Mouse (Mus musculus): ENCODE results near the gene 1500009C09Rik.

Gene 1500009C09Rik

DNA sequence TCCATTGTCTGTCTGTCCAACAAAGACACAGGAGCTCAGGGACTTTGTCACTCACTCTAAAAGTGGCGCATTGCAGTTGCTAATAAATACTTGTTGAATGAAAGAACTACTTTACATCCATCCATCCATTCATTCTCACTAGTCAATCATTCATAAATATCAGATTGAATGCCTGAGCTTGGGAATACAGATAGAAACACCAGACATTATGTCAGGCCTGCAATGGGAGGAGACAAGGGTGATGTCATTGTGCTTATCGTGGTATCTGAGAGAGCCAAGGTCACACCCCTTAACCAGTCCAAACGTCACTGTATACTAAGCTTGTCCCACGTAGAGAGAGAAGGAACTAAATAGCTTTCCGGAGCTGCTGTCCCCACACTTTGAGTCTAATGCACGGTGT lies at the start of gene 1500009C09Rik:
Gene 1500009C09Rik (plus strand): TSS at position 301 of the 400 bp plus-strand sequence.
- DNase-seq: no peak

DNA sequence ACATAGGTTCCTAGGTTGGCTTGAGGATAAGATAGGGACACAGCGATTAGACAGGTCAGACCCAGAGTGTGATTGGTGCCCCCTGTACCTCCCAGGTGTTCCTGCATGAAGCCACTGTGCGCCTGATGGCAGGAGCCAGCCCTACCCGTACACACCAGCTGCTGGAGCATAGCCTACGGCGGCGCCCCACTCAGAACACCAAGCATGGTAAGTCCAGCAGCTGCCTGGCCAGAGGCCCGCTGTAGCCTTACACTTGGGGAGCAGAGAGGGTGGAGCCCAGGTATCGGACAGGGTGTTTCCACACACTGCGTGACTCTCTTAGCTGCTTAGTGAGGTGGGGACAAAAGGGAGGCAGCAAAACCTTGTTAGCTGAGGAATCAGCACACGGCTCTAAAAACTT lies 49.1 kb upstream of the 1500009C09Rik start:
- no peak for DNase-seq

DNA sequence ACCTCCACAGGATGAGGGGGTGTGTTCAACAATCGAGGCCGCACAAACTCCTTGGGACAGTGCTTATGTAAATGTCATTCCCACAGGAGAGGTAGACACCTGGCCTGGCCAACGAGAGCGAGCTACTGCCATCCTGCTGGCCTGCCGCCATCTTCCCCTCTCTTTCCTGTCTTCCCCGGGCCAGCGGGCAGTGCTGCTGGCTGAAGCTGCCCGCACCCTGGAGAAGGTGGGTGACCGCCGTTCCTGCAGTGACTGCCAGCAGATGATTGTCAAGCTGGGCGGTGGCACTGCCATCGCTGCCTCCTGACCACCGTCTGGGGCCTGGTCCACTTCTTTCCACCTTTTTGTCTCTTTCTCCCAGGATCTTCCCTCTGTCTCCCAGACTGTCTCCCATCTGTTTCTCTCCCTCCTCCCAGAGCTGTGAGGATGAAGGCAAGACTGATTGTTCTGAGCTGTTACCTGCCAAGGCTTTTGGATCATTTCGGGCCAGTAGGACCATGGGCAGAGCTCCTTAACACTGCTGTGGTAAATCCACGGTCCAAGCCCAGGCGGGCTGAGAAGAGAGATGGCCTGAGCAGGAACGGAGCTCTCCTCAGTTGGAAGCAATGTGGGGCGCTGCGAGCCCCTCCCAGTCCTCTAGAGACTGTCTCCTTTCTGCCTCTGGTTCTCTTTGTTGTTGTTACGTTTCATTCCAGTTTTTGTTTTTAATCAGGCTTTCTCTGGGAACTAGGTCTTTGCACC lies 48.4 kb upstream of the 1500009C09Rik start:
- DNase-seq: no peak

DNA sequence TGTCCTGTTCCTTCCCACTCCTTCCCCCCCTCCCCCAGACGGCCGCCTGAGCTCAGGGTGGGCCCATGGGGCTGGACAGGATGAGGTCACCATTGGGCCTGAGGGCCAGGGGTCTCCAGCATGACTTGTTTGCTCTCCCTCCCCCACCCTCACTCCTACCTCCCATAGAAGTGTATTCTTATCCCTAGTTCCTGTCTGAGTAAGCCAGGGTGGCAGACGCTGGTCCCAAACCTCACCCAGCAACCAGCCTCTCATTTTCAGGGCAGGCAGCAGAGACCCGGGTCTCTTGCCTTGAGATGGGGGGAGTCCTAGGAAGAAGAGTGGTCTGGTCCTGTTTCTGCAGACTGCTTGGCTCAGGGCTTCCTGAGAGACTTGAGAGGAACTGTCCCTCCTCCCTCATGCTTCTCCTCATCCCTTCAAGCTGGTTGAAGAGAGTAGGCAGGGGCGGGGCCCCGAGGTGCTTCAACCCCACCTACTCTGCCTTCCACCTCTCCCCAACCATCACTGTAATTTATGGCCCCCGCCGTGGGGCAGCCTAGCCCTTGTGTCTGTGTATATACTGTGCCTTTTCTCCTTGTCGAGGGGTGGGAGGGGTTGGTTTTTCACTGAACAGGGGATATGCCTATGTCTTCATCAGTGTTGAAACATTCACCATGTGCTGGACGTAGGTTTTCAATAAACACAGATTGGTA lies 47.4 kb upstream of the 1500009C09Rik start:
- no peak for DNase-seq

DNA sequence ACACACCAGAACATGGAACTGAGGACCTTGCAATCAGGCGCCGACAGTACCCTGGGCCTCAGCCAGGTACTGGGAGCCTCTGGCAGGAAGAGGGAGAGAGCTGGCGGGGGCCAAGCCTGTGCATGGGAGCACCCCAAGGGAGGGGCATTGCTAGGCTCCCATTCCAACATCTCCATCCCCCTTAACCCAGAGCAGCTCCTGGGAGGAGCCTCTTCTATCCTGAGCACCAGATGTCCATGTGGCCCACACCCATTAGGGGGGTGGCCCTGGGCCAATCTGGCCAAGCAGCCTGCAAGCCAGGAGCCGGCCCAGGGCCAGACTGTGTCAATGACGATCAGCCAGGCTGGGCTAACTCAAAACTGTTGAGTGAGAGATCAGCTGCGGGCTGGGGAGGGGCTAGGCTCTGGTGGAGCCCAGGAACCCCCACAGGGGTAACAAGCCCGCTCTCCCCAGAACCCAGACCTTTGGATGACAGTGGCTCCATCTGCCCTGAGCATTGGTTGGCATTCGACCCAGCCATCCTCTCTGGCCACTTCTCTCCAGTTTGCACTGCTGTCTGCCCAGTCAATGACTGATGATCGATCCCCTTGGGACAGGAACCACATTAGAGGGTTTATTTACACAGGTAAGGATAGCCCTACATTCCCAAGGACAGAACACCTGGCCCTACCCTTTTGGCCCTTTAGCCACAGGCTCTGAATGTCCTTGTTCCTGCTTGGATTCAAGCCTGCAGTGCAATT lies 45.7 kb upstream of the 1500009C09Rik start:
- peak; percentile 36 for DNase-seq

DNA sequence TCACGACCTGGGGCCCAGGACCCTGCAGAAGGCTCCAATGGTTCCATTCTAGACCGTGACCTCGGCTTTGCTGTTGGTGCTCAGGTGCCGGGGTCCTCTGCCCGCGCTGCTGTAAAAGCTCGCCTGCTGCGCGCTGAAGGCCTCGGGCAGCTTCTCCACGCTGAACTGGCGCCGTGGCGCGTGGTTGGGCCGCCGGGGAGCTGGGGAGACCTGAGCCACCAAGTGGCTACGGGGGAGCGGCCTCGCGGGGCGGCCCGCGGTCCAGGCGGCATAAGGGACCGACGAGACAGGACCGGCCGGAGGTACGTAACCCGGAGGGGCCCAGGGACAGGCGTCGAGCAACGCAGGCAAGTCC lies 45.1 kb upstream of the 1500009C09Rik start:
- DNase-seq: no peak

DNA sequence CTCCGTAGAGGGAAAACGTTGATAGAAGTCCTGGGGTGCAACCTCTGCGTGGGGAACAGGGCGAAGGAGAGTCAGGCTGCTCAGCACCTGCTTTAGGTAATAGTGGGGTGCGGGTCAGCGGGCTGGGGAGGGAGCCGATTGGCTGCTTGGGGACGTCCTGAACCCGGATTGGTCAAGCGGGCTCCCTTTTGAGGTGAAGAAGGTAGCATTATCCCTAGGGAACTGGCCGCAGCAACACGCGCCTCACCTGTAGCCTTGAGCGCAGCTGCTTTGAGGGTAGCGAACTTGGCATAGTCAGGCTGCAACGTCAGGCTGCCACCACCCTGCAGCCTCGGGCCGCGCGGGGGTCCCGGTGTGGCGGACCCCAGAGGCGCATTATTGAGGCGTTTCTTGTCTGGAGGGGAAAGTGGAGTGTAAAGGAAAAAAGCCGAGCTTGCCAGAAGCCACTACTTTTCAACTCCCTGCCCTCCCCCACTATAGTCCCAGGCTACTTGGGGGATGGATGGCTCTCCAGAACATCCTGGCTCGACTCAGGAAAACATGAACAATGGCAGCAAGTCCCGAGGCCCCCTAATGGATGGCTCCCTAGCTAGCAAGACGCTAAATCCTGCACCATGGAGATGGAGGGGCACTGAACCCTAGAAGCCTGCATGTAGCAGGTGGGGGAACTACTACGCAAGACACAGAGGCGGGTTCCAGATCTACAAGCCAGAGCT lies 44.5 kb upstream of the 1500009C09Rik start:
- DNase-seq: no peak

DNA sequence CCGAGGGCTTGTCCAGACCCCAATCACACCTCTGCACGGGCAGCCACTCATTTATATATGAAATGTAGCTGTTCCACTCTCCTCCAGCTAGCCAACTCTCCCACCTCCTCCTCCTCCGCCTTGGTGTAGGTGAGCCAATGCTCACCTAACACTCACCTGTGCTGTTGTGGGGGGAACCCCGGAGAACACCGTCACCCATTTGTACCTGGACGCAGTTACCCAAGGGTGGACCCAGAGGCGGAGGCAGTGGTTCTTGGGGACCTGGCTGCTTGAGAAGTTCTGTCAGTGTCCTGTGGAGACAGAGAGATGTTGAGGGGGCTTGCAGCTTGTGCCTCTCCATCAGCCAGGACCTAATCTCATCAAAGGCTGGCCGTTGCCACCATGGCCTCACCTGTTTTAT lies 43.9 kb upstream of the 1500009C09Rik start:
- DNase-seq: no peak

DNA sequence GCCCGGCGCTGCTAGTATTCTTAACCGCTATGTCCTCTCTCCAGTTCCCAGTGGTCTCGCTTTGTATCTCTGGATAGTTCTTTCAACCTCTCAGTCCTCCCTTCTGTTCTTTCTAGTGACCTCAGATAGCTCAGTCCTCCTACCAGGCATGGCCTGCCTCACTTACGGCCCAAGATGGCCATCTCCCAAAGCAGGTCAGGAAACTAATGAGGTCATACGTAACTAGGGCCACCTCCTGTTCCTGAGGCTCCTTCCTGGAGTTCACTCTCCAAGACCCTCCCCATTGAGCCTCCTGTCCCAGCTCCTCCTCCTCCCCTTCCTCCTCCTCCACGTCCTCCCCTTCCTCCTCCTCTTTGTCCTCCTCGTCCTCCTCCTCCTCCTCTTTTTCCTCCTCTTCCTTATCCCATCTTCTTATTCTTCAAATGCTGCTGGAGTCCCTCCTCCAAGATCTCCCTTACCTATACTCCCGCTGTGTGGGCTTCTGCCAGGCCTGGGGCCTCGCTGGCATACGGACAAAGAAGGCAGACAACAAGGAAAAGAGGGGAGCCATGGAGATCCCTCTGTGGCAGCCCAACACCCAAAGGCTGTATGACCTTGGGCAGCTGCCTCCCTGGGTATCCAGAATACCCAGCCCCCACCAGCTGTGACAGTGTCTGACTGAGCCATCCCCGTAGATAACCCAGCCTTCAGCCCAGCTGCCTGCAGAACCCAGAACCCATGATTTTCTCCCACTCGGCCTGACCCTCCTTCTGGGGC lies 42.7 kb upstream of the 1500009C09Rik start:
- no peak for DNase-seq

DNA sequence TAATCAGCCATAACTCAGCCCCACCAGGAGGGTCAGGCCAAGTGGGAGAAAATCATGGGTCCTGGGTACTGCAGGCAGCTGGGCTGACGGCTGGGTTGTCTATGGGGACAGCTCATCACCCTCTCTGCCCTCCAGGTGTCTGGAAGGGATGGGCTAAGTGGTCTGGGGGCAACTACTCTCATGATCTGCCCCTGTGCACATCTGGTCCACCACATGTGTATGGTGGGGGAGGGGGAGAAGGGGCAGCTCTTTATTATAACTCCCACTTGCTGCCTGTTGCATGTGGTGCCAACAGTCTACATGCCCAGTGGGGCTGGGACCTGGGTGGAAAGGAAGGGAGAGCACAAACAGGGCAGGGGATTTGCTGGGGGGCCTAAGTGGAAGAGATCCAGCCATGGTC lies 41.4 kb upstream of the 1500009C09Rik start:
- no peak for DNase-seq

DNA sequence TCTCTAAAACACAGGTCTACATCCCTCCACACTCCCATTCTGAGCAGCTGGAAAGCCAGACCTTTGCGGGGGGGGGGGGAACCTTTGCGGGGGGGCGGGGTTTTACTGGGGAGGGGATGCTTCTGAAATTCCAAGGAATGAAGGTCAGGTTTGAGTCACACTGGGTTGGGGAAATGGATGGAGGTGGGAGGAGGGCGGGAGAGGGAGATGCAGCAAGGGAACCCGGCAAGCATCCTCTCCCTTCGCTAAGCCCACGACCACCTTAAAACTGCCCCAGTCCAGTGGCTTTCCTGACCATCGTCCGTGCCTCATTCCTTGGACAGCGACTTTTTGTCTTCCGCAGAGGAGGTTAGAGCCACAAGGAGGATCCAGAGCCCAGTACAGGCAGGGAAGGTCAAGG lies 40.9 kb upstream of the 1500009C09Rik start:
- DNase-seq: no peak

DNA sequence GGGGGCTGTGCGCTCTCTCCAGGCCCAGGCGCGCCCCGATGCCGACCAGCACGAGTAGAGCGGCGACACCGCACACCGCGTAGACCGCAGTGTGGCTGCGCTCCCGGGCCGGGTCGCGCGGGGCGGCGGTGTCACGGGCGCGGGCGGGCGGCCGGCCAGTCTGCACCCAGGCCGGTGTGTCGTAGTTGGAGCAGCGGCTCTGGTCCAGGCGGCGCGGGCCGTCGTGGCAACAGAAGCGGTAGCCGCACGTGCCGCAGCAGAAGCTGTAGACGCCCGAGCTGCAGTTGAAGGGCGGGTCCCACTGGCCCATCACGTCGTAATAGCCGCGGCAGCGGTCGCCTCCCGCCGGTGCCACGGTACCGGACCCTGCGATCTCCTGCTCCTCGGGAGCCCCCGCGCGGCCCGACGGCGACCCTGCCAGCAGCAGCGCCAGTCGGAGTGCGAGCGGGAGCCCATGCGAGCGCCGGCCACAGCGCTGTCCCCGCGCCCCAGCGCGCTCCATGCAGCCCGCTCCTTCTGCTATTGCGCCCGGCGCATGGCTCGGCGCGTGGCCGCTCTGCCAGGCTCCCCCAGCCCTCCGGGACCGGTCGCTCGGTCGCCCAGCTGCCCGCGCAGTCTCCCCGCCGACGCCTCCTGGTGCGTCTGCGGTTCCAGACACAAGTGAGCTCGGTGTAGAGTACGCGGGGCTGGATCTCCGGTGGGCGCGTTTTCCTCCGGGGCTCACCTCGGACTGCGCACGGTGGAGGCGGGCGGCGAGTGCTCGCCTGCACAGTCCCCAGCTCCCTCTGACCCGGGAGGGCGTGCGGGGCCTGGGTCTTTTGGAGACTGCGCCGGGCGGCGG lies 40.1 kb upstream of the 1500009C09Rik start:
- DNase-seq: peak; percentile 59

DNA sequence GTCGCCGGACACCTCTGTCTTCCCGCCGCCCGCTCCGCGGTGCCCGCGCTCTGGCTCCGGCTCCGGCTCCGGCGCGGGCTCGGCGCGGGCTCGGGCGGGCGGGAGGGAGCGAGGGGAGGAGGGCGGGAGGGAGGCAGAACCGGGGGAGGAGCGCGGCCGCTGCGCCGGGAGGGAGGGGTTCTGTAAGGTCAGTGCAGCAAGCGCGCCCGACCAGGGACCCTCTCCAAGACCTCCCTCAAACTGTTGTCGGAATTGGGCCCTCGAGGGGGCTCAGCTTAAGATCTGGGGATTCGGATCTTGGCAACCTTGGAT lies 39.5 kb upstream of the 1500009C09Rik start, which contains the start of gene Shisa8:
Gene Shisa8 (minus strand): TSS at position 64 of the 312 bp plus-strand sequence.
- DNase-seq: peak; percentile 41

DNA sequence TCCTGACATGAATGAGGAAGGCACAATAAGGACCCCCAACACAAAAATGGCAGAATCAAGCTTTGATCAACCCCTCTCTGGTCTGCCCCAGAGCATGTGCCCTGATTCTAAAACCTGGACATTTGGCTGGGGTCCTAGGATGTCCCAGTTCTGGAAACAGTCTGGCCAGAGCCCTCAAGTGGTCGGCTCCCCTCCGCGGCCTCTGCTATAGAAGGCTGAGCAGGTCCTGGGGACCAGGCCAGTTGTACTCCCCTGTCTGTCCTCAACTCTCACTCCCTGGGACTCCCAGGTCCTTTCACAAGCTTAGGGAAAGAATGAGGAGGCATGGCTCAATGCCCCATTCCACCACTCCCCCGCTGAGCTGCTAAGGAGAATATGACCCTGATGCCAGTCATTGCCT lies 39.0 kb upstream of the 1500009C09Rik start:
- no peak for DNase-seq

DNA sequence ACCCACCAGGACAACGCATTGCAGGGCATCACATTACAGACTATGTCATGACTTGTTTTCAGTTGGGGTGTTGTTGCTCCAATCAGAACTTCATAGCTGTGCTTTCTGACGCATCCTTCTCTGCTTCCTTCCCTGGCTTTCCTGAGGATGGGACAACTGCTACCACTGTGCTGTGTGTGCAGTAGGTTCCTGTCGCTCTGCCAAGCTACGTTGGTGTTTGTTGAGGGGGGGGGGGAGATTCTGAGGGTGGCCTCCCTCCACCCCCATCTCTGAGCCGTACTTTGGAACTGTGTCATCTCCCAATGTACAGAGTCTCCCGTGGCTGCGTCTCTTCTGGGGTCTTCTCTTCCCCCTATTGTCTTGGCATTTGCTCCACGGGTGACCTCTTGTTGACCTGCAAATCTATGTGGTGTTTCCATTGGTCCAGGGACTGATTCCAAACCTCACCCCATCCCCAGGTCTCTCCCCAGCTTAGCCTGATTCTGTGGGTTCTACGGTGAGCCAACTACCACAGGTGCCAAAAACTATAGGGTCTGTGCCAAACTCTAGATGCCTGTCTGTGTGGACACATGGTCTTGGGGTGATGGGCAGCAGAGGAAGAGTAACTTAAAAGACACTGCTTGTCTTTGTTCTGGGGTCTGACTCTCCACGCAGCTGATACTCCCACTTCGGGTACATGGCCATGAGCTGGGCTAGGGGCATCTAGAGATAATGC lies 36.7 kb upstream of the 1500009C09Rik start:
- DNase-seq: no peak

DNA sequence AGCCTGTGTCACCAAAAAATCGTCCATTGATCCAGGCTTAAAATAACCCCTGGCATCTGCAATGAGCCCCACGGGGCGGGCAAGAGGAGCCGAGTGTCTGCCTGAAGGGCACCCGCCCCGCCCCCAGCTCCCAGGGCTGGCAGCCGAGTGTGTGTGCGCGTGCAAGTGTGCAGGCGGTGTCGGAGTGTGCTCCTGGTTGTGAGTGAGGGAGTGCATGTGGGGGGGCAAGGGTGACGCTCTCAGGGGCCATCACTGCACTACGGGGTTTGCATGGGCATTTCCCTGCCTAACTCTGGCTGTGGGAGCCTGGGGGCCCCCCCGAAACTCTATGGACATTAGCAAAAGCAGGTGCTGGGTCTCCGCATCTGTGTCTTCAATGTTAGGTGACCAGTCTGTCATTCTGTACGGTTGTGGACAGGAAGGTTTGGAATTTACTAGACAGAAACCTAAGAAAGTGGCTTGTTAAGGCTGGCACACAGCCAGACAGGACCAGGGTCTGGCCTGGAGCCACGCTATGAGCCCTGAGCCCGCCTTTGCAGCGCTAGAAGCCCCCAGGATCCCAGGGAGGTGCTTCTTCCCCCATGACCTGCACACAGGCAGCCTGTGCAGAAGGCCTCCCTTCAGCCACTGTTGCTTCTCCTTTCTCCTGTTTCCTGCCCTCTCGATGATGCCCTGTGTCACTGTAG lies 35.9 kb upstream of the 1500009C09Rik start:
- DNase-seq: no peak

DNA sequence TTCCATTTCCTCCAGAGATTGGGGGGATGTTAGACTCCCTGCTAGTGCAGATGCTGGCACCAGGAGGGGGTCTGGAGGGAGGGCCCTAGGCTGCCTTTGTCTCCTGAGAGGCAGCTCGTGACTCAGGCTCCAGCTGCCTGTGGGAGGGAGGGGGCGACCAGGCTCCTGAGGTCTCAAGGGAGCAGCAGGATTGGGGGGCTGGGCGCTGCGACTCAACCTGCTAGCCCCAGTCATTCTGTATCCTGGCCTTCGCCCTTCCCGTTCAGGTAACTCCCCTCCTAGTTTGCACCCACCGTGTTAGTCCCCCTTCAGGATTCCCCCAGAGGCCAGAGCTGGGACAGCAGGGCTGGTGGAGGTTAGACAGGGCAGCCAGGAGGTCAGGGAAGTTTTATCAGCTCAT lies 35.2 kb upstream of the 1500009C09Rik start:
- DNase-seq: no peak

DNA sequence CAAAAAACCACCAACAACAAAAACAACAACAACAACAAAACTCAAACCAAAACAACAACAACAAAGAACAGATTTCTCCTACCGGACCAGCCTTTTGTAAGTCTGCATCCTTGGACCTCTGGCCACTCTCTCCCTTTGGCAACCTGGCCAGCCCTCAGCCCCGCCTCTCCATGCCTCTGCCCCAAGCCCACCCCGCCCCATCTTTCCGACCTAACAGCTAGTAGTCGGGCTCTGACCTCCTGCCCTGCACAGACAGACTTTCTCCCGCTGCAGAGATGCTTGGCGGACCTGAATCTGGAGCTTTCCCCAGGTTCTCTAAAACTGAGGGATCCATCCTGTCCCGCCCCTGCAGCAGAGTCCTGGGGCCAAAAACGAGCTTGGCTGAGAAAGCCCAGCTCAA lies 34.2 kb upstream of the 1500009C09Rik start:
- no peak for DNase-seq

DNA sequence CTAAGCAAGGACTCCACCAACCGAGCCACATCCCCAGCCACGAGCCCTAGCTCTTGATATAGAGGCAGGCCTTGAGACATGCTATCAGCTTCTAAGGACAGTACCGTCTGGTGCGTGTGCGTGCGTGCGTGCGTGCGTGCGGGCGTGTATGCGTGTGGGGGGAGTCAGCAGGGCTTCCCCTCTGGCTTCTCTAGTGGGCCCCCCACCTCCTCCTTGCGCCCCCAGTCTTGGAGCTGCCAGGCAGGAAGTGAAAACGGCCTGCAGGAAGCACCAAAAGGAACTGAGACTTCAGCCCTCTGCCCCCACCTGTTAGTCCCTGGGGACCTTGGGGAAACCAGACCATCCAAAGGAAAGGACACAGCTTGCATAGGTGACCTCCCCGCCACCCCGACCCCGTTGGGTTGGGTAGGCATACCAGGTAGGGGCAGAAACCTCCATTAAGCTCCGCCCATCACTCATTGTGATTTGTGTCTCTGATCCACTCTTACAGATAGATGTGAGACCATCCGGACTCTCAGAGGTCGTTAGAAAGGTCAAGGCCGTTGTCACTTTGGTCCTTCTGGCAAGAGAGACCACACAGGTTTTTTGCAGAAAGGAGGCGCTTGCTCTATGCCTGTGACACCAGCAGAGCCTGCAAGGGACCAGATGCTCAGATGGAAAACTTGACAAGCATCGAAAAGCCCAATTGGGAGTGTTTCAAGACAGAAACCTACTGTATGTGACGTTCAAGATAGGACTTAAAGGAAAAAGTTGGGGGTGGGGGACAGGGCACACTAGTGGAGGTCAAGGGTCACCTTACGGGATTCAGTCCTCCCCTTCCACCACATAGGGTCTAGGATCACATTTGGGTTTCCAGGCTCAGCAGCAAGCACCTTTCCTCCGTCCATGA lies 33.2 kb upstream of the 1500009C09Rik start:
- no peak for DNase-seq
